Mouse (Mus musculus) testis, adult 2 months (tissue): Measurements from ENCODE around the gene Nudcd2.

ENCODE experiments used
- CTCF ChIP-seq: fragments of 200-500 bp; IDR thresholded peaks from 2 replicates; pipeline ENCODE4 v1.5.1; 2012; ENCODE audit warnings: low read depth, mild to moderate bottlenecking, inconsistent platforms, low read length, moderate library complexity; ENCODE audit not compliant: control insufficient read depth, insufficient read depth, insufficient replicate concordance
- POLR2A ChIP-seq: fragments of 200-500 bp; IDR thresholded peaks from 2 replicates; pipeline ENCODE4 v1.6.1; 2012; ENCODE audit warnings: low read depth, mild to moderate bottlenecking, inconsistent platforms, low read length, moderate library complexity; ENCODE audit not compliant: control insufficient read depth

DNA sequence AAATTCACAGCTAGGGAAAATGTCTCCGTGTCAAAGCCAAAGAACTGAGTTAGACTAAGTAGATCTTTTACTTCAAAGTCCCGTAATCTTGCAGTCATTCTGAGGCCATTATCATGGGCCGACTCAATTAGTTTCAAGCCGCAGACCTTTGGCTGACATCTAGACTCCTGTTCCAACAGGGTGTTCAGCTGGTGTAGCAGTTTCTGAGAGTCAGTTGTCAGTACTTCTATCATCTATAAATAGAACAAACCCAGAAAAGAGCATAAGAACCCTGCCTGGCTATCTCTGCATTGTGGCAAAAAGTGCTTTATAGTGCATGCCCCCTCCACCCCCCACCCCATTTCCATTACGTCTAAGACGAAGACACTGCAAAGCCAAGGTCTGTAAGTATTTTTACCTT is 20.4 kb downstream of the Nudcd2 start:
- TF ChIP-seq POLR2A (no peak), CTCF (no peak)
